Mouse (Mus musculus) gonadal fat pad, adult 2 months (tissue): ENCODE measurements around the gene Washc1. TPM values are rescaled to one million over a fixed set of nuclear protein-coding genes. Genes with fewer than 3 reads are reported as not detected.
"Not testable (repeated sequence)": the region's sequence is repeated elsewhere in the genome, so short reads cannot be mapped to it uniquely, and the experiment has no call there.

ENCODE experiments used
- DNase-seq: peaks from one replicate; pipeline ENCODE4 v3.0.0-alpha.2; 2012; ENCODE audit warnings: low read depth
- polyA plus RNA-seq: library from polyadenylated mRNA; depleted of rRNA; stranded (reverse); fragments of >200 nt; gene quantifications from 2 replicates; pipeline ENCODE4 v1.2.3, GENCODE M21; 2012; rRNA removed

Washc1 gene
- polyA plus RNA-seq, 1 experiment: 45.8 TPM

DNA sequence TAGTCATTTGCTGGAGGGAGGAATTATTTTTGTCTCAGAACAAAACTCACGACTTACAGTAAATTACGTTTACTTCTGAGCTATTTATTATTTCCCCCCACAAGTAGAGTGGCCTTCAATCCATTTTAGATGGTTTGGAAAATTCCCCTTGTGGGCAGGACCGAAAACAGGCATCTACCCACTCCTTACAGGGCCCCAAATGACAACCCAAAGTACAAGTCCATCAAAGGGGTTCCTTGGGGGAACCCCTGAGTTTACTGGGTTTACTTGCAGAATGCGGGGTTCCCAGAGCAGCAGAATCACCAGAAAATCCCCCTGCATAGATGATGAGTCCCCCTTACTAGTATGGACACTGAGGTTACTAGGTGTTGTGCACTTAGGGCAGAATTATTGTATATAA lies 821 bp downstream of the Washc1 start:
- DNase-seq: no peak

GRCm38 (mm10) chr17:66118991-66119390 lies 7.6 kb downstream of the Washc1 start:
- DNase-seq: no peak

DNA sequence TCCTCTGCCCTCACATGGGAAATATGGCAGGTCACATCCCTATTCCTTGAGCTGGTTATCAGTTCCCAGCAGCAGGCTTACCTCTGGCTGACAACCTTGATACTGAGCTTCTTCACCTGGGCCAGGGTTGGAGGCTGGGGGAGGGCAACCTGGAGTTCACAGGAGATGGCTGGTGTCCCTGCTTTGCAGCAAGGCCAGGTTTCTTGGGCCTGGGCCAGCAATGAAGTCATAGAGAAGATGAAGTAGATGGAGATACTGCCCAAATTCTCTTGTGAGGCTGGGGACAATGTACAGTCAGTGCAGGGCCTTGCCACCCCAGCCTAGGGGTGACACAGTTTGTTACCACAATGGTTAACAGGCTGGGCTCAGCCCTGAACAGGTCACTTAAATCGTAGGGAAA lies 9.4 kb downstream of the Washc1 start:
- DNase-seq: no peak

DNA sequence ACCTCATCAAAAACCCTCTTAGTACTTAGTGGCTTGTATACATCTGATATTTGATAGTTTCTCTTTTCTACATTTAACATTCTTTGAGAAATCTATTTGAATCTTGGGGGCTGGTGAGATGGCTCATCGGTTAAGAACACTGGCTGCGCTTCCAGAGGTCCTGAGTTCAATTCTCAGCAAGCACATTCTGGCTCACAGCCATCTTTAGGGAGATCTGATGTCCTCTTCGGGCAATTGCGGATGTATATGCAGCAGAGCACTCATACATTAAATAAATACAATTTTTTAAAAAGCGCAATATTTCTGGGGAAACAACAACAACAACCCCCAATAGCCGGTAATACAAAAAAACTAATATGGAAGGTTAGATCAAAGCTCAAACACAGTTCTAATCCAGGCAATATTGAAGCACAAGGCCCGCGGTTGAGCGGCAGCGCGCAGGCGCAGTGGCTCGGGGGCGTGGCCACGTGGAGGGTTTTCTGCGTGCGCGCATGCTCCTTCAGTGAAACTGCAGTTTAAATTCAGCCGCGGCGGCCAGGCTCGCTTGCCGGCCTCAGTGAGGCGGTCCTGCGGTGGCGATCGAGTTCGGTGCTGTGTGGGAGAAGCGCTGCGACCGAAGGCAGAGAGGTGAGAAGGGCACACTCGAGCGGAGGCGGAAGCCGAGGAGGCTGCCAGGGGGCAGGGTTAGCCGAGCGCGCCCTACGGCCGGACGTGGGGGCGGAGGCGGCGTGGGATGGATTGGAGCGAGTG lies 11.9 kb downstream of the Washc1 start, which contains the start of gene Ddx11:
Gene Ddx11 (plus strand): TSS at position 455 of the 750 bp plus-strand sequence.
- DNase-seq: no peak

DNA sequence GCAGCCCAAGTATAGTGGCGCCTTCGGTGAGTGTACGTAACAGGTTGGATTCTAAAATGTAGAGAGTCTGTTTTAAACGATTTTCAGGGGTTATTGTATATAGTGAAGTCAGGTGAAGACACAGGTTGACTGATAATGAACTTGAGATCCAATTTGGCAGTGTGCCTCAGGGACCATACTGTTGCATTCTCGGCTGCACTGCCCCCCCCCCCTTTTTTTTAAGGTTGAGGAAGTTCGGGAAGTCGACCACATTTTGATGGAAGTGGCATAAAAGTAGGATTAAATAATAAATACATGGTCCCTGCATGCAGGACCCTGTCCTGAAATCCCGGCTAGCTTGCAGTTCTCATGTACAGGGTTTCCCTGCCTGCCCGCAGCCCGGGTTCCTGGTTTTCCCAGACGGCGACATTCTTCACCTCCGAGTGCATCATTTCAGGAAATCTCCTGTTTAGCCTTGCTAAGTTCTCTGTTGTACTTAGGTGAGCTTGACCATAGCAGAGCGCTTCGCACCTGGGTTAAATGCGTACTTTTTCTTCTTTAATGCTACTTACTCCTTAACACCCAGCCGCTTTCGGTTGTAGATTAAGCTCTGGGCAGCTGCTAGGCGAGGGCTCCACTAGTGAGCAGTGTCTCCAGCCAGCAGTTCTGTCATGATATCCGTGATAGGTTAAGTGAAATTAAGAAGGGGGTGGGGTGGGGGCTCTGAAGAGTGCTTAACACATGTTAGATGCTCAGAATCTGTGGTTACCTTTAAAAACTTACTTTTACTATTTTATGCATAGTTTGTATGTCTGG lies 12.7 kb downstream of the Washc1 start:
- no peak for DNase-seq

GRCm38 (mm10) chr17:66125211-66125610 lies 13.9 kb downstream of the Washc1 start:
- DNase-seq: no peak

DNA sequence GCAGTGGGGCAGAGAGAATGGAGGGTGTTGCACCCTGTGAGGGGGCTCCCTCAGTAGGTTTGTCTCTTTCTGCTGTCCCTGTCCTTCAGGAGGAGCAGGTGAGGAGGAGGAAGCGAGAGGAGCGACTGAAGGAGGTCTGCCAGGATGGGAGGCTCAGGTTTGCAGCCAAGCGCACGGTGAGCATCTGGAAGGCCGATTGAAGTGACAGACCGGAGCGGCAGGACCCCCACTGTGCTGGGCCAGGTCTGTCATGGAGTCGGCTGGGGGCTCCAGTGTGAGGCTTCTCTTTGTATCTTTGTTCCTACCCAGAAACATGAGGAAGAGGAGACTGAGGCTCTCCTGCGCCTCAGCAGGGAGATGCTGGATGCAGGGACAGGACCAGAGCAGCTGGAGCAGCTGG lies 19.0 kb downstream of the Washc1 start:
- no peak for DNase-seq

GRCm38 (mm10) chr17:66131212-66131611 lies 19.9 kb downstream of the Washc1 start:
- DNase-seq: no peak

- DNase-seq: not testable (repeated sequence)
Measured at GRCm38 (mm10) chr17:66152706-66153662, 41.6 kb downstream of the Washc1 start.

- not testable (repeated sequence) for DNase-seq
Measured at GRCm38 (mm10) chr17:66153735-66154423, 42.5 kb downstream of the Washc1 start.

DNA sequence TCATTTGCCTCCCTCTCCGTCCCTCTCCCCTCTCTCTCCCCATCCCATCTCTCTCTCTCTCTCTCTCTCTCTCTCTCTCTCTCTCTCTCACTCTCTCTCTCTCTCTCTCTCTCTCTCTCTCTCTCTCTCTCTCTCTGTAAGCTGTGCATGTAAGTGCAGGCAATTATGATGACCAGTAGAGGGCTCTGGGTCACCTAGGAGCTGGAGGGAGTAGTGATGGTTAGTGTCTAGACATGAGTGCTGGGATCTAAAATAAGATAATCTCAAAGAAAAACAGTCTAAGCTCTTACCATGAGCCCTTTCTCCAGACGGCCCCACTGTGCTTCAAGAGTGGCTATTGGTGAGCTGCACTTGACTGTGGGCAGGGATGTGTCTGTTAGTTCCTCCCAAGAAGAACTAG lies 43.5 kb downstream of the Washc1 start:
- DNase-seq: no peak

- DNase-seq: no peak
Measured at GRCm38 (mm10) chr17:66158271-66158670, 46.9 kb downstream of the Washc1 start.

GRCm38 (mm10) chr17:66167141-66167540 lies 55.8 kb downstream of the Washc1 start:
- not testable (repeated sequence) for DNase-seq

Other genes starting within 250 kb of the Washc1 start
- 38.3 and 41.8 TPM in 2 replicates for gene Ralbp1, start 225.7 kb upstream of the Washc1 start, polyA plus RNA-seq
- gene Twsg1, start 160.3 kb upstream of the Washc1 start, polyA plus RNA-seq: 47.3 and 48.4 TPM in 2 replicates
- gene Ankrd12, start 34.5 kb upstream of the Washc1 start, polyA plus RNA-seq: 5.4 and 7.5 TPM in 2 replicates
- 46.4 and 54.7 TPM in 2 replicates for gene Ndufv2, start 10.0 kb upstream of the Washc1 start, polyA plus RNA-seq
- gene Ddx11, start 12.0 kb downstream of the Washc1 start, polyA plus RNA-seq: 2.6 and 2.8 TPM in 2 replicates